Mouse (Mus musculus): ENCODE data around the gene BC107364. TPM values are rescaled to one million over a fixed set of nuclear protein-coding genes. Genes with fewer than 3 reads are reported as not detected.
A peak's percentile ranks its signal among the peaks of the same experiment; 100 is the strongest.
"Not testable (repeated sequence)": the region's sequence is repeated elsewhere in the genome, so short reads cannot be mapped to it uniquely, and the experiment has no call there.

Gene BC107364
- total RNA-seq (2021): not detected
- long read RNA-seq, experiment 1: 0 reads
- long read RNA-seq, experiment 2: 0 reads

GRCm38 (mm10) chr3:96452262-96452661 lies at the start of gene BC107364:
TSS of gene BC107364 (minus strand) at chr3:96452306.
- DNase-seq; H3K4me3 ChIP-seq; intact Hi-C loops (cut with DNase I): not testable (repeated sequence)

GRCm38 (mm10) chr3:96501391-96502115 lies 49.4 kb upstream of the BC107364 start:
- no peak for TF ChIP-seq CTCF (IDR thresholded peaks at IDR 0.05)
- Histone ChIP-seq H3K4me3 (peak overlapping the region; percentile 82), H3K27ac (peak overlapping the region; percentile 93)
- peak; percentile 85 for DNase-seq
- intact Hi-C loops (cut with DNase I): loop anchor here (10.0 kb wide), 1 partner anchor 237 kb away; the partner anchor contains the start of genes Hist2h2bb, Hist2h3b and Hist2h4

More at GRCm38 (mm10) chr3:96452262-96452661, at the start of gene BC107364:
- H3K27ac ChIP-seq: not testable (repeated sequence)

GRCm38 (mm10) chr3:96500691-96501265 lies 48.7 kb upstream of the BC107364 start:
- intact Hi-C loops (cut with DNase I): loop anchor here (10.0 kb wide), 1 partner anchor 236 kb away; the partner anchor contains the start of genes Hist2h2bb, Hist2h3b and Hist2h4
- DNase-seq: peak; percentile 87
- Histone ChIP-seq H3K4me3 (peak overlapping the region; percentile 82), H3K27ac (peak overlapping the region; percentile 93)
- TF ChIP-seq CTCF (IDR thresholded peaks at IDR 0.05): no peak

GRCm38 (mm10) chr3:96500289-96500621 lies 48.1 kb upstream of the BC107364 start:
- TF ChIP-seq CTCF (IDR thresholded peaks at IDR 0.05): no peak
- Histone ChIP-seq H3K27ac (peak overlapping the region; percentile 93), H3K4me3 (peak overlapping the region; percentile 82)
- peak; percentile 92 for DNase-seq
- intact Hi-C loops (cut with DNase I): loop anchor here (10.0 kb wide), 1 partner anchor 235 kb away; the partner anchor contains the start of genes Hist2h2bb, Hist2h3b and Hist2h4

- intact Hi-C loops (cut with DNase I): loop anchor here (10.0 kb wide), 1 partner anchor 235 kb away; the partner anchor contains the start of genes Hist2h2bb, Hist2h3b and Hist2h4
Measured at GRCm38 (mm10) chr3:96499481-96500288, 47.6 kb upstream of the BC107364 start.

GRCm38 (mm10) chr3:96498476-96499245 lies 46.6 kb upstream of the BC107364 start:
- intact Hi-C loops (cut with DNase I): no loop called here
- Histone ChIP-seq H3K4me3 (no peak overlapping the region; the same call in 1 of the 2 replicates), H3K27ac (peak overlapping the region; percentile 93)
- no peak for DNase-seq
- no peak for TF ChIP-seq CTCF (IDR thresholded peaks at IDR 0.05)

More at GRCm38 (mm10) chr3:96499481-96500288, 47.6 kb upstream of the BC107364 start:
- Histone ChIP-seq H3K27ac (peak overlapping the region; percentile 93), H3K4me3 (peak overlapping the region; percentile 82)
- TF ChIP-seq CTCF (IDR thresholded peaks at IDR 0.05): no peak
- DNase-seq: peak; percentile 82

- intact Hi-C loops (cut with DNase I): loop anchor here (2.0 kb wide), 1 partner anchor 35 kb away; no protein-coding TSS in a partner anchor
- peak; percentile 79 for DNase-seq
- Histone ChIP-seq H3K27ac (peak overlapping the region; percentile 38), H3K4me3 (peak overlapping the region; percentile 74)
- peak; percentile 69 for TF ChIP-seq CTCF (IDR thresholded peaks at IDR 0.05)
Measured at GRCm38 (mm10) chr3:96497451-96498028, 45.4 kb upstream of the BC107364 start.

GRCm38 (mm10) chr3:96496620-96497275 lies 44.6 kb upstream of the BC107364 start:
- intact Hi-C loops (cut with DNase I): loop anchor here (2.0 kb wide), 1 partner anchor 36 kb away; no protein-coding TSS in a partner anchor

GRCm38 (mm10) chr3:96496216-96496615 lies 44.1 kb upstream of the BC107364 start:
- no peak overlapping the region for H3K4me3 ChIP-seq
- DNase-seq: no peak
- intact Hi-C loops (cut with DNase I): loop anchor here (2.0 kb wide), 1 partner anchor 37 kb away; no protein-coding TSS in a partner anchor
- no peak for TF ChIP-seq CTCF (IDR thresholded peaks at IDR 0.05)
- no peak overlapping the region for H3K27ac ChIP-seq

More at GRCm38 (mm10) chr3:96496620-96497275, 44.6 kb upstream of the BC107364 start:
- not testable (repeated sequence) for H3K27ac ChIP-seq, DNase-seq
- H3K4me3 ChIP-seq: peak overlapping the region; percentile 74

- no peak overlapping the region for H3K27ac ChIP-seq
- no peak overlapping the region for H3K4me3 ChIP-seq
- intact Hi-C loops (cut with DNase I): loop anchor here (2.0 kb wide), 1 partner anchor 37 kb away; no protein-coding TSS in a partner anchor
- TF ChIP-seq CTCF (IDR thresholded peaks at IDR 0.05): no peak
- no peak for DNase-seq
Measured at GRCm38 (mm10) chr3:96495490-96496210, 43.5 kb upstream of the BC107364 start.

Data from gastrocnemius, adult 2 months (tissue).